Mouse (Mus musculus) spleen, adult 2 months (tissue): ENCODE results near the gene Relch.

Experiments
- CTCF ChIP-seq: fragments of 200-500 bp; IDR thresholded peaks from 2 replicates; pipeline ENCODE4 v1.5.1; 2011; ENCODE audit warnings: mild to moderate bottlenecking, inconsistent platforms; ENCODE audit not compliant: insufficient read depth, insufficient read length, insufficient replicate concordance; ENCODE audit errors: extremely low read depth
- POLR2A ChIP-seq: fragments of 200-500 bp; IDR thresholded peaks from 2 replicates; pipeline ENCODE4 v1.6.1; 2011; ENCODE audit warnings: low read depth, low read length, inconsistent platforms

GRCm38 (mm10) chr1:105712822-105713221 lies 49.2 kb downstream of the Relch start:
- TF ChIP-seq POLR2A (no peak), CTCF (no peak)
